Mouse (Mus musculus) embryonic fibroblast, embryonic 13.5 days (primary cell): Measurements from ENCODE around the gene Sfxn5.

ENCODE experiments used
- CTCF ChIP-seq: IDR thresholded peaks from 2 replicates; pipeline ENCODE4 v1.5.1; 2011; ENCODE audit warnings: mild to moderate bottlenecking, control low read depth, low read length, moderate library complexity, borderline replicate concordance; ENCODE audit not compliant: insufficient read depth
- POLR2A ChIP-seq: IDR thresholded peaks from 2 replicates; pipeline ENCODE4 v1.6.1; 2011; ENCODE audit warnings: low read depth, mild to moderate bottlenecking, control low read depth, low read length, moderate library complexity

GRCm38 (mm10) chr6:85353706-85354105 is 20.5 kb upstream of the Sfxn5 start:
- TF ChIP-seq CTCF (no peak), POLR2A (no peak)
